Mouse (Mus musculus): ENCODE data around the gene Smox.

GRCm38 (mm10) chr2:131561344-131561870, 70.1 kb downstream of the Smox start:
- TF ChIP-seq CTCF (IDR thresholded peaks at IDR 0.05; ENCODE audit: borderline replicate concordance, control insufficient read depth, extremely low read depth, insufficient read depth, low read length, poor library complexity) (no peak), POLR2A (IDR thresholded peaks at IDR 0.05; ENCODE audit: control insufficient read depth, extremely low read depth, insufficient read depth, low read length, poor library complexity) (no peak)

All from thymus, adult 2 months (tissue).